Mouse (Mus musculus) MEL (cell line): Measurements from ENCODE around the gene Gsto2. TPM values are rescaled to one million over a fixed set of nuclear protein-coding genes. Genes with fewer than 3 reads are reported as not detected.
A peak's percentile ranks its signal among the peaks of the same experiment; 100 is the strongest.

Experiments used
- DNase-seq: peaks from one replicate; pipeline ENCODE4 v3.0.0; 2011; ENCODE audit warnings: low read depth, low spot score
- H3K27ac ChIP-seq: 2 replicates; pipeline ENCODE4 v1.5.1; 2012; ENCODE audit warnings: low read depth, mild to moderate bottlenecking, control low read depth, low read length, moderate library complexity; ENCODE audit not compliant: control insufficient read depth
- H3K27me3 ChIP-seq, 2 experiments: fragments of 150-350 bp in 1 of 2; sonication (generic) in 1 of 2; 2 replicates each; pipeline ENCODE4 v1.6.1; 2012; ENCODE audit warnings: low read length in 2 of 2, mild to moderate bottlenecking in 2 of 2, improper control_type of control experiment in 1 of 2, moderate library complexity in 1 of 2; ENCODE audit not compliant: insufficient read depth in 2 of 2, control insufficient read depth in 1 of 2
- H3K36me3 ChIP-seq, 2 experiments: 2 replicates each; pipeline ENCODE4 v1.6.1; 2012 to 2014; ENCODE audit warnings: low read length in 2 of 2, improper control_type of control experiment in 1 of 2, inconsistent platforms in 1 of 2, mild to moderate bottlenecking in 1 of 2; ENCODE audit not compliant: insufficient read depth in 2 of 2, control insufficient read depth in 1 of 2
- H3K4me1 ChIP-seq, 2 experiments: fragments of 150-350 bp in 1 of 2; sonication (generic) in 1 of 2; 2 replicates each; pipeline ENCODE4 v1.6.1; 2012; ENCODE audit warnings: low read length in 2 of 2, improper control_type of control experiment in 1 of 2, mild to moderate bottlenecking in 1 of 2; ENCODE audit not compliant: insufficient read depth in 2 of 2, control insufficient read depth in 1 of 2
- H3K4me3 ChIP-seq, 2 experiments: fragments of 150-350 bp in 1 of 2; sonication (generic) in 1 of 2; 2 replicates each; pipeline ENCODE4 v1.5.1; 2012; ENCODE audit warnings: low read depth in 2 of 2, low read length in 2 of 2, mild to moderate bottlenecking in 2 of 2, moderate library complexity in 2 of 2, control low read depth in 1 of 2, improper control_type of control experiment in 1 of 2; ENCODE audit not compliant: control insufficient read depth in 1 of 2, insufficient read depth in 1 of 2
- H3K79me2 ChIP-seq: 2 replicates; pipeline ENCODE4 v1.6.1; 2012; ENCODE audit warnings: mild to moderate bottlenecking, low read length, moderate library complexity; ENCODE audit not compliant: control insufficient read depth, poor library complexity, insufficient read depth
- H3K9ac ChIP-seq: 2 replicates; pipeline ENCODE4 v1.6.1; 2012; ENCODE audit warnings: low read depth, mild to moderate bottlenecking, control low read depth, low read length, moderate library complexity; ENCODE audit not compliant: control insufficient read depth, poor library complexity, severe bottlenecking
- H3K9me3 ChIP-seq: fragments of 150-350 bp; sonication (generic); replicated peaks from 2 replicates; pipeline ENCODE4 v1.6.1; 2012; ENCODE audit warnings: mild to moderate bottlenecking, low read length, improper control_type of control experiment, moderate library complexity; ENCODE audit not compliant: insufficient read depth
- BHLHE40 ChIP-seq: IDR thresholded peaks from 2 replicates; pipeline ENCODE4 v1.6.1; 2012; ENCODE audit warnings: low read depth, mild to moderate bottlenecking, inconsistent platforms, low read length, improper control_type of control experiment, borderline replicate concordance
- CHD1 ChIP-seq: IDR thresholded peaks from 2 replicates; pipeline ENCODE4 v1.6.1; 2012; ENCODE audit warnings: low read depth, mild to moderate bottlenecking, inconsistent platforms, low read length, improper control_type of control experiment
- CHD2 ChIP-seq: IDR thresholded peaks from 2 replicates; pipeline ENCODE4 v1.6.1; 2011; ENCODE audit warnings: low read length, improper control_type of control experiment
- CTCF ChIP-seq, 3 experiments: IDR thresholded peaks in 2 of 3; conservative IDR thresholded peaks in 1 of 3; 2 replicates each; pipeline ENCODE4 v1.5.1; 2011 to 2012; ENCODE audit warnings: low read length in 3 of 3, low read depth in 2 of 3, mild to moderate bottlenecking in 2 of 3, improper control_type of control experiment in 1 of 3, inconsistent platforms in 1 of 3, mixed read lengths in 1 of 3, moderate library complexity in 1 of 3; ENCODE audit not compliant: control insufficient read depth in 1 of 3, insufficient read depth in 1 of 3, poor library complexity in 1 of 3, severe bottlenecking in 1 of 3
- E2F4 ChIP-seq: IDR thresholded peaks from 2 replicates; pipeline ENCODE4 v1.6.1; 2011; ENCODE audit warnings: low read depth, low read length, improper control_type of control experiment, borderline replicate concordance
- ELF1 ChIP-seq: IDR thresholded peaks from 2 replicates; pipeline ENCODE4 v1.6.1; 2014; ENCODE audit warnings: low read depth, mild to moderate bottlenecking, inconsistent platforms, low read length, improper control_type of control experiment, moderate library complexity
- EP300 ChIP-seq, 2 experiments: IDR thresholded peaks; 2 replicates each; pipeline ENCODE4 v1.6.1; 2011; ENCODE audit warnings: improper control_type of control experiment in 2 of 2, low read length in 2 of 2, low read depth in 1 of 2, mild to moderate bottlenecking in 1 of 2
- ETS1 ChIP-seq: IDR thresholded peaks from 2 replicates; pipeline ENCODE4 v1.6.1; 2012; ENCODE audit warnings: low read depth, mild to moderate bottlenecking, inconsistent platforms, low read length, improper control_type of control experiment, moderate library complexity
- GABPA ChIP-seq: IDR thresholded peaks from 2 replicates; pipeline ENCODE4 v1.6.1; 2012; ENCODE audit warnings: low read depth, mild to moderate bottlenecking, inconsistent platforms, low read length, improper control_type of control experiment, moderate library complexity
- GATA1 ChIP-seq: IDR thresholded peaks from 2 replicates; pipeline ENCODE4 v1.6.1; 2011; ENCODE audit warnings: low read depth, low read length, improper control_type of control experiment
- HCFC1 ChIP-seq: IDR thresholded peaks from 2 replicates; pipeline ENCODE4 v1.6.1; 2012; ENCODE audit warnings: low read depth, mild to moderate bottlenecking, inconsistent platforms, low read length, improper control_type of control experiment, moderate library complexity
- JUND ChIP-seq: IDR thresholded peaks from 2 replicates; pipeline ENCODE4 v1.6.1; 2011; ENCODE audit warnings: low read depth, mild to moderate bottlenecking, improper control_type of control experiment, low read length
- KAT2A ChIP-seq: conservative IDR thresholded peaks from 2 replicates; pipeline ENCODE4 v1.6.1; 2012; ENCODE audit warnings: low read depth, low read length, improper control_type of control experiment, inconsistent platforms
- MAFK ChIP-seq: IDR thresholded peaks from 2 replicates; pipeline ENCODE4 v1.6.1; 2011; ENCODE audit warnings: low read depth, mild to moderate bottlenecking, low read length, improper control_type of control experiment, borderline replicate concordance
- MAX ChIP-seq: IDR thresholded peaks from 2 replicates; pipeline ENCODE4 v1.6.1; 2011; ENCODE audit warnings: low read length, improper control_type of control experiment
- MAZ ChIP-seq: IDR thresholded peaks from 2 replicates; pipeline ENCODE4 v1.6.1; 2012; ENCODE audit warnings: low read depth, mild to moderate bottlenecking, inconsistent platforms, low read length, improper control_type of control experiment
- MEF2A ChIP-seq: IDR thresholded peaks from 2 replicates; pipeline ENCODE4 v1.6.1; 2014; ENCODE audit warnings: low read depth, mild to moderate bottlenecking, inconsistent platforms, low read length, improper control_type of control experiment; ENCODE audit not compliant: poor library complexity, insufficient replicate concordance, severe bottlenecking; ENCODE audit errors: extremely low read depth
- MXI1 ChIP-seq: IDR thresholded peaks from 2 replicates; pipeline ENCODE4 v1.6.1; 2011; ENCODE audit warnings: mild to moderate bottlenecking, low read depth, low read length, improper control_type of control experiment
- MYC ChIP-seq: IDR thresholded peaks from 2 replicates; pipeline ENCODE4 v1.6.1; 2011; ENCODE audit warnings: low read depth, mild to moderate bottlenecking, low read length, improper control_type of control experiment, moderate library complexity
- NELFE ChIP-seq: IDR thresholded peaks from 2 replicates; pipeline ENCODE4 v1.6.1; 2011; ENCODE audit warnings: low read depth, low read length, improper control_type of control experiment
- NRF1 ChIP-seq: IDR thresholded peaks from 2 replicates; pipeline ENCODE4 v1.6.1; 2014; ENCODE audit warnings: low read depth, mild to moderate bottlenecking, inconsistent platforms, low read length, improper control_type of control experiment, moderate library complexity; ENCODE audit not compliant: poor library complexity, insufficient read depth, severe bottlenecking
- POLR2A ChIP-seq, 2 experiments: IDR thresholded peaks; 2 replicates each; pipeline ENCODE4 v1.6.1; 2011 to 2012; ENCODE audit warnings: low read length in 2 of 2, mild to moderate bottlenecking in 2 of 2, control low read depth in 1 of 2, improper control_type of control experiment in 1 of 2, low read depth in 1 of 2, moderate library complexity in 1 of 2; ENCODE audit not compliant: control insufficient read depth in 1 of 2, insufficient read depth in 1 of 2, poor library complexity in 1 of 2
- POLR2AphosphoS2 ChIP-seq: IDR thresholded peaks from 2 replicates; pipeline ENCODE4 v1.6.1; 2011; ENCODE audit warnings: low read length, improper control_type of control experiment
- POLR2AphosphoS5 ChIP-seq: IDR thresholded peaks from 2 replicates; pipeline ENCODE4 v1.6.1; 2012; ENCODE audit warnings: low read depth, borderline replicate concordance, mild to moderate bottlenecking, inconsistent platforms, low read length, moderate library complexity, mixed read lengths
- RAD21 ChIP-seq: IDR thresholded peaks from 2 replicates; pipeline ENCODE4 v1.6.1; 2011; ENCODE audit warnings: mild to moderate bottlenecking, low read depth, low read length, improper control_type of control experiment
- RCOR1 ChIP-seq: IDR thresholded peaks from 2 replicates; pipeline ENCODE4 v1.6.1; 2012; ENCODE audit warnings: low read depth, mild to moderate bottlenecking, inconsistent platforms, low read length, improper control_type of control experiment
- SIN3A ChIP-seq: IDR thresholded peaks from 2 replicates; pipeline ENCODE4 v1.6.1; 2012; ENCODE audit warnings: low read length, improper control_type of control experiment, inconsistent platforms
- SMC3 ChIP-seq: IDR thresholded peaks from 2 replicates; pipeline ENCODE4 v1.6.1; 2011; ENCODE audit warnings: low read depth, low read length, improper control_type of control experiment
- TBP ChIP-seq: IDR thresholded peaks from 2 replicates; pipeline ENCODE4 v1.8.0; 2011; ENCODE audit warnings: low read depth, low read length, improper control_type of control experiment
- TCF12 ChIP-seq: IDR thresholded peaks from 2 replicates; pipeline ENCODE4 v1.6.1; 2014; ENCODE audit warnings: low read depth, mild to moderate bottlenecking, inconsistent platforms, low read length, improper control_type of control experiment, moderate library complexity
- UBTF ChIP-seq: IDR thresholded peaks from 2 replicates; pipeline ENCODE4 v1.6.1; 2012; ENCODE audit warnings: low read depth, mild to moderate bottlenecking, inconsistent platforms, low read length, improper control_type of control experiment, moderate library complexity, borderline replicate concordance; ENCODE audit not compliant: insufficient read depth
- USF1 ChIP-seq: IDR thresholded peaks from 2 replicates; pipeline ENCODE4 v1.6.1; 2014; ENCODE audit warnings: low read depth, mild to moderate bottlenecking, inconsistent platforms, low read length, improper control_type of control experiment, moderate library complexity
- USF2 ChIP-seq, 2 experiments: IDR thresholded peaks; 2 replicates each; pipeline ENCODE4 v1.6.1; 2011 to 2012; ENCODE audit warnings: improper control_type of control experiment in 2 of 2, low read length in 2 of 2, borderline replicate concordance in 1 of 2, inconsistent platforms in 1 of 2, low read depth in 1 of 2, mild to moderate bottlenecking in 1 of 2; ENCODE audit not compliant: insufficient read depth in 1 of 2
- ZC3H11A ChIP-seq: IDR thresholded peaks from 2 replicates; pipeline ENCODE4 v1.6.1; 2012; ENCODE audit warnings: low read depth, mild to moderate bottlenecking, inconsistent platforms, low read length, improper control_type of control experiment
- ZKSCAN1 ChIP-seq: IDR thresholded peaks from 2 replicates; pipeline ENCODE4 v1.6.1; 2012; ENCODE audit warnings: low read depth, mild to moderate bottlenecking, inconsistent platforms, low read length, improper control_type of control experiment, moderate library complexity
- ZMIZ1 ChIP-seq: IDR thresholded peaks from 2 replicates; pipeline ENCODE4 v1.6.1; 2012; ENCODE audit warnings: low read depth, mild to moderate bottlenecking, inconsistent platforms, low read length, improper control_type of control experiment, moderate library complexity
- ZNF384 ChIP-seq: IDR thresholded peaks from 2 replicates; pipeline ENCODE4 v1.6.1; 2012; ENCODE audit warnings: low read depth, mild to moderate bottlenecking, inconsistent platforms, low read length, improper control_type of control experiment
- polyA plus RNA-seq, 2 experiments: library from polyadenylated mRNA; stranded (reverse) in 1 of 2; unstranded in 1 of 2; fragments of >175 nt in 1 of 2; fragments of >200 nt in 1 of 2; gene quantifications; 2 replicates each; pipeline versions ENCODE4 v1.2.1 to v1.2.4; 2012; ENCODE audit warnings: low replicate concordance in 2 of 2, low read depth in 1 of 2; ENCODE audit not compliant: insufficient read length in 2 of 2, insufficient read depth in 1 of 2, missing spikeins in 1 of 2
- total RNA-seq: library from RNA; depleted of rRNA; stranded (reverse); fragments of 300-350 nt; gene quantifications from 2 replicates; pipeline ENCODE4 v1.2.3, GENCODE M21; 2012

Gsto2 gene
- total and polyA plus RNA-seq, 3 experiments = 0.14 TPM; not detected in 2

GRCm38 (mm10) chr19:47820832-47821493, 44.4 kb upstream of the Gsto2 start:
- 0 out of 4 replicates have a peak, but pooled peaks cover 0 to 2% of the 10 kb centered on the region in 2 experiments for H3K27me3 ChIP-seq
- H3K9me3 ChIP-seq = no peaks in the 10 kb centered on the region
- H3K36me3 ChIP-seq = no peaks in the 10 kb centered on the region
- H3K9ac ChIP-seq = no peak overlapping the region
- H3K79me2 ChIP-seq = no peaks in the 10 kb centered on the region
- no peaks in the 10 kb centered on the region for H3K4me1 ChIP-seq
- no peak overlapping the region for H3K27ac ChIP-seq
- peak; percentile 85 for DNase-seq
- H3K4me3 ChIP-seq = no peak overlapping the region
- TF ChIP-seq SIN3A (no peak; the same call in 1 of the 2 replicates), KAT2A (no peak), UBTF (no peak), JUND (no peak), BHLHE40 (no peak), ETS1 (no peak), E2F4 (no peak), MEF2A (no peak), USF2 (IDR thresholded peaks at IDR 0.05; ENCODE audit: borderline replicate concordance in 1 of 2, insufficient read depth in 1 of 2, low read depth in 1 of 2, low read length in 2 of 2) (no peak), ELF1 (0 out of 2 replicates have a peak, but pooled peaks have one; percentile 23), POLR2AphosphoS2 (no peak), RAD21 (peak; percentile 75), ZMIZ1 (no peak), POLR2A (IDR thresholded peaks at IDR 0.05; ENCODE audit: control insufficient read depth in 1 of 2, insufficient read depth in 1 of 2, low read depth in 1 of 2, low read length in 2 of 2, poor library complexity in 1 of 2) (no peak), CHD1 (no peak), GATA1 (no peak), ZC3H11A (peak; percentile 79), NRF1 (0 out of 2 replicates have a peak, but pooled peaks have one; percentile 16), GABPA (no peak), SMC3 (peak; percentile 88), POLR2AphosphoS5 (no peak), ZNF384 (no peak), MYC (no peak), MAX (no peak), TBP (no peak), EP300 (IDR thresholded peaks at IDR 0.05; ENCODE audit: low read depth in 1 of 2, low read length in 2 of 2) (no peak), MAZ (peak; percentile 42; the same call in 1 of the 2 replicates), CTCF (IDR thresholded peaks at IDR 0.05 in 2 of 3, conservative IDR thresholded peaks at IDR 0.05 in 1 of 3; ENCODE audit: control insufficient read depth in 1 of 3, insufficient read depth in 1 of 3, low read depth in 2 of 3, low read length in 3 of 3, poor library complexity in 1 of 3, severe bottlenecking in 1 of 3) (peak; percentile 82 to 89 (median 88)), NELFE (no peak), MAFK (no peak), HCFC1 (no peak), MXI1 (no peak), ZKSCAN1 (no peak), RCOR1 (no peak), CHD2 (no peak), TCF12 (no peak), USF1 (no peak)
